Mouse (Mus musculus) hindbrain, postnatal 0 days (tissue): ENCODE data around the gene Psmb6. TPM values are rescaled to one million over a fixed set of nuclear protein-coding genes. Genes with fewer than 3 reads are reported as not detected.
"Not testable (repeated sequence)": the region's sequence is repeated elsewhere in the genome, so short reads cannot be mapped to it uniquely, and the experiment has no call there.

Experiments used
- ATAC-seq: fragments of 200-750 bp; cut with Nextera tagmentation; 2 replicates; pipeline ENCODE4 v1.8.0; 2017; ENCODE audit warnings: mild to moderate bottlenecking, moderate TSS enrichment, moderate library complexity
- DNase-seq: peaks from one replicate; pipeline ENCODE4 v3.0.0-alpha.2; 2015; ENCODE audit warnings: low spot score
- H3K27ac ChIP-seq: fragments of 300-500 bp; sonication (generic); 2 replicates; pipeline ENCODE4 v1.5.1; 2014; ENCODE audit warnings: mild to moderate bottlenecking
- H3K27me3 ChIP-seq: fragments of 300-500 bp; sonication (generic); 2 replicates; pipeline ENCODE4 v1.6.1; 2014; ENCODE audit warnings: low read length, mixed read lengths; ENCODE audit not compliant: insufficient read depth
- H3K36me3 ChIP-seq: fragments of 300-500 bp; sonication (generic); 2 replicates; pipeline ENCODE4 v1.6.1; 2014; ENCODE audit warnings: low read length, mixed read lengths; ENCODE audit not compliant: insufficient read depth
- H3K4me1 ChIP-seq: fragments of 300-500 bp; sonication (generic); 2 replicates; pipeline ENCODE4 v1.6.1; 2014; ENCODE audit warnings: antibody characterized with exemption, low read length, mixed read lengths; ENCODE audit not compliant: insufficient read depth
- H3K4me2 ChIP-seq: fragments of 300-500 bp; sonication (generic); 2 replicates; pipeline ENCODE4 v1.6.1; 2014; ENCODE audit warnings: low read depth, mild to moderate bottlenecking, low read length, moderate library complexity, mixed read lengths
- H3K4me3 ChIP-seq: fragments of 300-500 bp; sonication (generic); 2 replicates; pipeline ENCODE4 v1.5.1; 2014; ENCODE audit warnings: low read length
- H3K9ac ChIP-seq: fragments of 300-500 bp; sonication (generic); replicated peaks from 2 replicates; pipeline ENCODE4 v1.6.1; 2014; ENCODE audit warnings: mild to moderate bottlenecking, low read length, moderate library complexity, mixed read lengths
- H3K9me3 ChIP-seq: fragments of 300-500 bp; sonication (generic); 2 replicates; pipeline ENCODE4 v1.6.1; 2016; ENCODE audit warnings: low read length, mixed read lengths
- CTCF ChIP-seq: IDR thresholded peaks from 2 replicates; pipeline ENCODE4 v1.5.1; 2016; ENCODE audit warnings: antibody characterized with exemption, control low read depth, low read depth
- WGBS: fragments of 180-500 bp; shearing (Covaris S2); extraction: QIAGEN DNeasy Blood & Tissue Kit; methylation state at CpG from one replicate; pipeline ENCODE4 v1.1.7; 2014; 5-methylcytosine and 5-hydroxymethylcytosine counted together
- polyA plus RNA-seq: library from polyadenylated mRNA; unstranded; fragments of >200 nt; fragmentation: Nextera tagmentation; extraction: Ambion mirVana; gene quantifications from 2 replicates; pipeline ENCODE4 v1.2.1, GENCODE M21; 2015
- total RNA-seq: library from RNA; depleted of rRNA; stranded (reverse); fragments of >200 nt; gene quantifications from 2 replicates; pipeline ENCODE4 v1.2.3, GENCODE M21; 2014

Gene Psmb6
- total and polyA plus RNA-seq, 2 experiments from 2014 or later, result 504 to 887 TPM

GRCm38 (mm10) chr11:70563470-70564275, 38.5 kb downstream of the Psmb6 start:
- Histone ChIP-seq H3K4me1 (peaks cover 13% of the 10 kb centered on the region), H3K27me3 (no peaks in the 10 kb centered on the region), H3K4me3 (peak overlapping the region; percentile 91), H3K9ac (peak overlapping the region; percentile 96), H3K4me2 (peak overlapping the region; percentile 92), H3K9me3 (no peaks in the 10 kb centered on the region), H3K36me3 (no peaks in the 10 kb centered on the region; the same call in 1 of the 2 replicates), H3K27ac (peak overlapping the region; percentile 86)
- DNase-seq, result peak; percentile 56
- WGBS, result 3% methylated on average over 25 of the region's 25 CpGs
- no peak for TF ChIP-seq CTCF
- no peak for ATAC-seq

GRCm38 (mm10) chr11:70564276-70564873, 39.2 kb downstream of the Psmb6 start:
- Histone ChIP-seq H3K4me2 (peak overlapping the region; percentile 92), H3K9me3 (no peaks in the 10 kb centered on the region), H3K9ac (peak overlapping the region; percentile 96; the same call in 1 of the 2 replicates), H3K4me3 (peak overlapping the region; percentile 91), H3K4me1 (peaks cover 13% of the 10 kb centered on the region), H3K27me3 (no peaks in the 10 kb centered on the region), H3K36me3 (no peaks in the 10 kb centered on the region; the same call in 1 of the 2 replicates), H3K27ac (no peak overlapping the region)
- ATAC-seq, result no peak
- WGBS, result 35% methylated on average over 4 of the region's 4 CpGs
- no peak for DNase-seq
- no peak for TF ChIP-seq CTCF

DNA sequence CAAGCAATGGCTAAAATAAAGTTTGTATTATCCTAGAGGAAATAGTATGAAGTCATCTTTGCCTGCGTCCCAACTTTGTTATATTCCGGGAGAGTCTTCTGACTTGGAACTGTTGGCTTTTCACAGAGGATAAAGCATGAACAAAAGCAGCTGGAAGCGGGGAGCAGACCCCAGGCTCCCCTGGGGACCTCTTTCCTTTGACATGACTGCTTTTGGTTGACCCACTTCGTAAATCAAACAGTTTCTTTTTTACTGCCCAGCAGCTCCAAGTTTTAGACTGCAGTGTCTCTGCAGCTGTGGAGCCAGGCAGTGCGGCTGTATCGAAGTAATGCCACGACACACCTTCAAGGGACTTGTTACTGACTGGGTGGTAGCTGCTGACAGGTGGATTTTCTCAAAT, 41.4 kb downstream of the Psmb6 start:
- Histone ChIP-seq H3K9me3 (no peaks in the 10 kb centered on the region), H3K36me3 (no peaks in the 10 kb centered on the region; the same call in 1 of the 2 replicates), H3K4me2 (no peak overlapping the region), H3K27me3 (no peaks in the 10 kb centered on the region), H3K4me1 (peaks cover 13% of the 10 kb centered on the region), H3K27ac (no peak overlapping the region), H3K4me3 (no peak overlapping the region), H3K9ac (no peak overlapping the region)
- DNase-seq, result no peak
- no peak for TF ChIP-seq CTCF
- ATAC-seq, result no peak
- 56% methylated on average over 7 of the region's 7 CpGs for WGBS

GRCm38 (mm10) chr11:70570614-70571013, 45.4 kb downstream of the Psmb6 start:
- H3K27me3 ChIP-seq, H3K9ac ChIP-seq, H3K4me1 ChIP-seq, H3K4me2 ChIP-seq, H3K36me3 ChIP-seq, H3K9me3 ChIP-seq, ATAC-seq, DNase-seq, H3K27ac ChIP-seq, H3K4me3 ChIP-seq: not testable (repeated sequence)
- 89% methylated on average over 1 of the region's 1 CpGs for WGBS

DNA sequence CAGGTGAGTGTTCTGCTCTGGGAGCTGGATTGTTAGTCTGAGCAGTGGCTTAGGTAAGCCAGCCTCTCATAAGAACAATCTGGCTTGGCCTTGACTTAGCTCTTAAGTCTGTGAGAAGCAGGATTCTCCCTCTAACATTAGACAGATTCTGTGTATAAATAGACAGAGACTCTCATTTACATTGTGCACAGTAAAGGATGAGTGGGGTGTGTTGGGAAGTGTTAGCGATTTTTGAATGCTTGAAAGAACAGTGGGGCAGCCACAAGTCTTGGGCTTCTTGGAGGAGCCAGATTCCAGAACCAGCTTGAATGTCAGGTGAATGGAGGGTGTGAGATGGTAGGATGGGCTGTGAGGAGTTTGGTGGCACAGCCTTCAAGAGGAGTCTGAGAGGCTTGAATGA, 46.5 kb downstream of the Psmb6 start:
- ATAC-seq, result no peak
- no peak for DNase-seq
- H3K27me3 ChIP-seq, result no peaks in the 10 kb centered on the region
- no peaks in the 10 kb centered on the region; the same call in 1 of the 2 replicates for H3K4me1 ChIP-seq
- H3K36me3 ChIP-seq, result no peaks in the 10 kb centered on the region; the same call in 1 of the 2 replicates
- no peak overlapping the region for H3K4me2 ChIP-seq
- no peak overlapping the region for H3K9ac ChIP-seq
- no peaks in the 10 kb centered on the region for H3K9me3 ChIP-seq
- WGBS, result 88% methylated on average over 1 of the region's 1 CpGs
- no peak overlapping the region for H3K27ac ChIP-seq
- H3K4me3 ChIP-seq, result no peak overlapping the region
- no peak for TF ChIP-seq CTCF

DNA sequence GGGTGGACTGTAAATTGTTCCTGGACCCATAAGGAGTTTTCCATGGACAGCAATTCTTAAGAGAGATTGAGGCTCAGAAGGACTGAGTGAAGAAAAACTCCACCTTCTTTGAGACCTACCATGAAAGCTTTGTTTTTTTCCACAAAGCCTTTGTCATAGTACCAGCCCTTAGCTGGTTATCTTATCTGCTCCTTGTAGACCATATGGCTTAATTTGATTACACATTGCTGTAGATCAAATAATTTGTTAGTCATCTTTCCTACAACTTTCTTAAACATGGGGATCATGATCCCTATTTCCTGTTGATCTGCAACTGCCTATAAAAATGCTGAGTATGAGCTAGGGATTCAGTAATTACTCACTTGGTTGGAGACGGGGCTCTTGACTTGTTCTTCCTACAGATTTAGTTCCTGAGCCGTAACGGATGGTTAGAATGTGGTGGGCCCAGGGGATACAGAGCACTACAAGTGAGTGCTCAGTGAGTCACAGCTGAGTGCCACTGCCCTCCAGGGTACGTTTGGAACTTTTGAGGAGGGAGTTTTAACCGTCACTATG, 47.3 kb downstream of the Psmb6 start:
- no peak for ATAC-seq
- Histone ChIP-seq H3K4me3 (no peak overlapping the region), H3K27ac (no peak overlapping the region), H3K4me1 (no peaks in the 10 kb centered on the region; the same call in 1 of the 2 replicates), H3K27me3 (no peaks in the 10 kb centered on the region), H3K9me3 (no peaks in the 10 kb centered on the region), H3K4me2 (no peak overlapping the region), H3K36me3 (no peaks in the 10 kb centered on the region; the same call in 1 of the 2 replicates), H3K9ac (no peak overlapping the region)
- DNase-seq, result no peak
- 55% methylated on average over 5 of the region's 5 CpGs for WGBS
- TF ChIP-seq CTCF, result no peak
